Mouse (Mus musculus) midbrain, embryonic 10.5 days (tissue): ENCODE data around the gene Spopl. TPM values are rescaled to one million over a fixed set of nuclear protein-coding genes. Genes with fewer than 3 reads are reported as not detected.
"Not testable (repeated sequence)": the region's sequence is repeated elsewhere in the genome, so short reads cannot be mapped to it uniquely, and the experiment has no call there.

Experiments used
- DNase-seq: peaks from one replicate; pipeline ENCODE4 v3.0.0-alpha.2; 2017; ENCODE audit warnings: low spot score
- H3K27ac ChIP-seq: fragments of 300-500 bp; sonication (generic); replicated peaks from 2 replicates; pipeline ENCODE4 v1.5.1; 2016; ENCODE audit warnings: mild to moderate bottlenecking
- H3K27me3 ChIP-seq: fragments of 300-500 bp; sonication (generic); 2 replicates; pipeline ENCODE4 v1.6.1; 2016; ENCODE audit warnings: low read depth, mild to moderate bottlenecking; ENCODE audit not compliant: poor library complexity, severe bottlenecking
- H3K36me3 ChIP-seq: fragments of 300-500 bp; sonication (generic); 2 replicates; pipeline ENCODE4 v1.6.1; 2016; ENCODE audit warnings: mild to moderate bottlenecking, moderate library complexity
- H3K4me1 ChIP-seq: fragments of 300-500 bp; sonication (generic); 2 replicates; pipeline ENCODE4 v1.6.1; 2016
- H3K4me3 ChIP-seq: fragments of 300-500 bp; sonication (generic); 2 replicates; pipeline ENCODE4 v1.5.1; 2016; ENCODE audit warnings: mild to moderate bottlenecking, moderate library complexity
- H3K9me3 ChIP-seq: fragments of 300-500 bp; sonication (generic); replicated peaks from 2 replicates; pipeline ENCODE4 v1.6.1; 2016; ENCODE audit warnings: mild to moderate bottlenecking
- whole genome bisulfite sequencing: fragments of 180-500 bp; shearing (Covaris S2); methylation state at CpG from one replicate; pipeline ENCODE4 v1.1.7; 2016; 5-methylcytosine and 5-hydroxymethylcytosine counted together
- polyA plus RNA-seq: library from polyadenylated mRNA; unstranded; fragments of >200 nt; fragmentation: Nextera tagmentation; extraction: Ambion mirVana; gene quantifications from 2 replicates; pipeline ENCODE4 v1.2.1, GENCODE M21; 2016

Spopl gene
- polyA plus RNA-seq, 1 experiment from 2014 or later: 7.3 TPM

GRCm38 (mm10) chr2:23539967-23540366 is 31.9 kb downstream of the Spopl start:
- no peak for DNase-seq
- Histone ChIP-seq H3K9me3 (no peaks in the 10 kb centered on the region), H3K4me1 (no peaks in the 10 kb centered on the region), H3K27ac (no peak overlapping the region), H3K27me3 (no peaks in the 10 kb centered on the region), H3K4me3 (no peak overlapping the region), H3K36me3 (peaks cover 20% of the 10 kb centered on the region)
- WGBS: 89% methylated on average over 4 of the region's 4 CpGs

GRCm38 (mm10) chr2:23527717-23528116 is 44.2 kb downstream of the Spopl start:
- not testable (repeated sequence) for H3K27me3 ChIP-seq, H3K9me3 ChIP-seq, H3K4me1 ChIP-seq, DNase-seq, H3K4me3 ChIP-seq, H3K27ac ChIP-seq
- peaks cover 47% of the 10 kb centered on the region for H3K36me3 ChIP-seq
- WGBS: 95% methylated on average over 2 of the region's 2 CpGs

DNA sequence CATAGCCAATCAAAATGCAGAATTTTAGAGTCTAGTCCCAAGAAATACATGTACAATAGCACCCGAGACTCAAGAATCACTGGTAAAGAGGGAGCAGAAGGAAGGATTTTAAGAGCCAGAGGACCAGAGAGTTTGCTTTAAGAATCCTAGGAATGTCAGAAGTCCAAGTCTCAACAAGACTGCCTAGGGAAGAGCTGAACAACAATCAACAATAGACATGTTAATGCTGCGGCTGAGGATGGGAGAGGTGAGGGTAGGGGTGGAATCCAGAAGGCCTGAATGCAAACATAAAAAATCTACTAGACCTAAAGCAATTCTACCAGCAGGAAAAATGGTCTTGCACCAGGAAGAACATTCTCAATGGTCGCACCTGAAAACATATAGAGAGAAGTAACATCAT is 66.8 kb downstream of the Spopl start:
- 92% methylated on average over 3 of the region's 3 CpGs for WGBS
- Histone ChIP-seq H3K4me1 (no peaks in the 10 kb centered on the region), H3K27ac (no peak overlapping the region), H3K27me3 (no peaks in the 10 kb centered on the region), H3K36me3 (peaks cover 20% of the 10 kb centered on the region), H3K9me3 (no peaks in the 10 kb centered on the region), H3K4me3 (no peak overlapping the region)
- no peak for DNase-seq

- Histone ChIP-seq H3K4me3 (no peak overlapping the region), H3K27ac (no peak overlapping the region), H3K36me3 (no peaks in the 10 kb centered on the region), H3K9me3 (no peaks in the 10 kb centered on the region), H3K27me3 (no peaks in the 10 kb centered on the region), H3K4me1 (no peaks in the 10 kb centered on the region)
- WGBS: 90% methylated on average over 1 of the region's 1 CpGs
- no peak for DNase-seq
These were observed 90.2 kb downstream of the Spopl start for GRCm38 (mm10) chr2:23481715-23482114.

DNA sequence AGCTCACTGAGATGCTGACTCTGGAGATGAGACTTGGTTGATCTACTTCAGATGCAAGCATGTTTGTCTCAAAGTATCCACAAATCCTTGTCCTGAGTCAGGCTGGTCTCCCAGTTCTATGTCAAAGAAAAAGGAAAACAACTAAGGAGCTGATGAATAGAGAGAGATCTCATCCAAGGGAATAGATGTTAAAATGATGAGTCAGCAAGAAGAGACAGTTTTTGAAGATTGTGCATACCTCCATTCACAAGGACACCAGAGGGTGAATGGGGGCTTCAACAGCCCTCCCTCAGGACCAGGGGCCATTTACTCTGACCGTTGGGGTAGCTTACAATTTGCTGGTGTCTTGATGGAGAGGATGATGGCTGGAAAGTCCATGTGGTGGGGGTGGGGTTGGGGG is 104.4 kb downstream of the Spopl start:
- 92% methylated on average over 1 of the region's 1 CpGs for WGBS
- H3K36me3 ChIP-seq: no peaks in the 10 kb centered on the region
- H3K4me1 ChIP-seq: no peaks in the 10 kb centered on the region
- no peak overlapping the region for H3K4me3 ChIP-seq
- no peaks in the 10 kb centered on the region for H3K27me3 ChIP-seq
- no peak for DNase-seq
- H3K27ac ChIP-seq: no peak overlapping the region
- H3K9me3 ChIP-seq: no peaks in the 10 kb centered on the region

GRCm38 (mm10) chr2:23457452-23457851 is 114.5 kb downstream of the Spopl start:
- Histone ChIP-seq H3K27ac (no peak overlapping the region), H3K27me3 (no peaks in the 10 kb centered on the region), H3K4me1 (no peaks in the 10 kb centered on the region), H3K9me3 (no peaks in the 10 kb centered on the region), H3K4me3 (no peak overlapping the region), H3K36me3 (no peaks in the 10 kb centered on the region)
- DNase-seq: no peak
